Mouse (Mus musculus) cortical plate, adult 2 months (tissue): Measurements from ENCODE around the gene Fat3. TPM values are rescaled to one million over a fixed set of nuclear protein-coding genes. Genes with fewer than 3 reads are reported as not detected.

ENCODE experiments used
- H3K27ac ChIP-seq: fragments of 200-500 bp; 2 replicates; pipeline ENCODE4 v1.5.1; 2012; ENCODE audit warnings: low read length, control low read depth, inconsistent platforms; ENCODE audit not compliant: insufficient read depth
- H3K4me1 ChIP-seq: fragments of 200-500 bp; 2 replicates; pipeline ENCODE4 v1.6.1; 2011; ENCODE audit warnings: low read length; ENCODE audit not compliant: control insufficient read depth, insufficient read depth
- H3K4me3 ChIP-seq: fragments of 200-500 bp; 2 replicates; pipeline ENCODE4 v1.5.1; 2011; ENCODE audit warnings: mild to moderate bottlenecking, low read length, control low read depth; ENCODE audit not compliant: insufficient read depth
- CTCF ChIP-seq: fragments of 200-500 bp; IDR thresholded peaks from 2 replicates; pipeline ENCODE4 v1.5.1; 2011; ENCODE audit warnings: mild to moderate bottlenecking, control low read depth, low read length; ENCODE audit not compliant: insufficient read depth; ENCODE audit errors: extremely low read depth
- POLR2A ChIP-seq: fragments of 200-500 bp; IDR thresholded peaks from 2 replicates; pipeline ENCODE4 v1.6.1; 2011; ENCODE audit warnings: mild to moderate bottlenecking, low read length, control low read depth; ENCODE audit not compliant: insufficient read depth; ENCODE audit errors: extremely low read depth
- polyA plus RNA-seq: library from polyadenylated mRNA; depleted of rRNA; stranded (reverse); fragments of >200 nt; gene quantifications from 2 replicates; pipeline ENCODE4 v1.2.3, GENCODE M21; 2012

The Fat3 gene
- polyA plus RNA-seq, 1 experiment: 26.8 TPM

DNA sequence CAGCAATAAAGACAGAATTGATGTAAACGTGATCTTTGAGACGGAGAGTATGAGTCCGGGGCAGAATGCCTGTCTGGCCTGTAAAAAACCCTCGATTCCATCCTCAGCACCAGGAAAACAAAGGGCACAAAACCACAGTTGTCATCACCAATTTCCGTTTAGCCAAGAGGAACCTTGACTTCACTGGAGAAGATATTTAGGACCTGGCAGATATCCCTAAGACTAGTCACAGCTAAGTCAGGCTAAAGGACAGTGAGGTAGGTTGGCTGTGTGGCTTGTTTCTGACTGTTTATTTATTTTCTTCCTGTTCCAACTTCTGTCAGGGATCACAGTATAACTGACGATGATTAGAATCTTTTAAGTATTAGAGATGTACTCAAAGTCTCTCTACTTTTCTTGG lies 427.0 kb downstream of the Fat3 start:
- no peak overlapping the region for H3K4me3 ChIP-seq
- no peaks in the 10 kb centered on the region; the same call in 1 of the 2 replicates for H3K4me1 ChIP-seq
- no peak for TF ChIP-seq CTCF
- TF ChIP-seq POLR2A: no peak
- H3K27ac ChIP-seq: no peak overlapping the region

DNA sequence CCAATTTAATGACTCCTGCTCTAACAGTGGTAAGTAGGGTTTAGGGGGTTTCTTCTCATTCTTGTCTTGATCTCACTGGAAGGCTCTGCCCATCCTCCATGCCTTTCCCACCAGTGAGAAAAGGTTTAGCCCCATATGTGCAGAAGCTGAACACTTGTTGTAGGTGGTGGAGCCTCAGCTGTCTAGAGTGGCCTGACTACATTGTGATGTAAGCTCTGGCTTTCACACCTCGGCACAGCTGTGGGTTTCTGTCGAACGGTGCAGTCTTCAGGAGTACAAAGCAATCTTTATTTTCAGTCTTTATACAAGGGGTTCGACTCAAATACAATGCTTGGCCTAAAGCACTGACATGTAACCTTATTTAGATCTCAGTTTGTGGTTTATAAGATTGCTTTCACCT lies 437.6 kb downstream of the Fat3 start:
- Histone ChIP-seq H3K4me1 (no peaks in the 10 kb centered on the region), H3K4me3 (no peak overlapping the region), H3K27ac (no peak overlapping the region)
- TF ChIP-seq POLR2A: no peak
- TF ChIP-seq CTCF: no peak

- H3K4me1 ChIP-seq: no peaks in the 10 kb centered on the region
- TF ChIP-seq POLR2A (no peak), CTCF (no peak)
- H3K4me3 ChIP-seq: no peak overlapping the region
- no peak overlapping the region for H3K27ac ChIP-seq
Measured at GRCm38 (mm10) chr9:16062472-16062871, 438.6 kb downstream of the Fat3 start.

- no peak overlapping the region for H3K4me3 ChIP-seq
- peaks cover 3% of the 10 kb centered on the region; the same call in 1 of the 2 replicates for H3K4me1 ChIP-seq
- TF ChIP-seq POLR2A: no peak
- no peak for TF ChIP-seq CTCF
- H3K27ac ChIP-seq: no peak overlapping the region
Measured at GRCm38 (mm10) chr9:16046686-16047085, 454.4 kb downstream of the Fat3 start.

GRCm38 (mm10) chr9:16037375-16037774 lies 463.7 kb downstream of the Fat3 start:
- TF ChIP-seq POLR2A (no peak), CTCF (no peak)
- H3K4me1 ChIP-seq: peaks cover 2% of the 10 kb centered on the region; the same call in 1 of the 2 replicates
- no peak overlapping the region for H3K27ac ChIP-seq
- no peak overlapping the region for H3K4me3 ChIP-seq

- Histone ChIP-seq H3K4me1 (peaks cover 2% of the 10 kb centered on the region; the same call in 1 of the 2 replicates), H3K4me3 (no peak overlapping the region), H3K27ac (no peak overlapping the region)
- TF ChIP-seq POLR2A (no peak), CTCF (no peak)
Measured at GRCm38 (mm10) chr9:16036346-16036745, 464.7 kb downstream of the Fat3 start.

GRCm38 (mm10) chr9:16029715-16030285 lies 471.3 kb downstream of the Fat3 start:
- Histone ChIP-seq H3K27ac (no peak overlapping the region), H3K4me3 (no peak overlapping the region), H3K4me1 (0 out of 2 replicates have a peak, but pooled peaks cover 2% of the 10 kb centered on the region)
- TF ChIP-seq CTCF (no peak), POLR2A (no peak)

DNA sequence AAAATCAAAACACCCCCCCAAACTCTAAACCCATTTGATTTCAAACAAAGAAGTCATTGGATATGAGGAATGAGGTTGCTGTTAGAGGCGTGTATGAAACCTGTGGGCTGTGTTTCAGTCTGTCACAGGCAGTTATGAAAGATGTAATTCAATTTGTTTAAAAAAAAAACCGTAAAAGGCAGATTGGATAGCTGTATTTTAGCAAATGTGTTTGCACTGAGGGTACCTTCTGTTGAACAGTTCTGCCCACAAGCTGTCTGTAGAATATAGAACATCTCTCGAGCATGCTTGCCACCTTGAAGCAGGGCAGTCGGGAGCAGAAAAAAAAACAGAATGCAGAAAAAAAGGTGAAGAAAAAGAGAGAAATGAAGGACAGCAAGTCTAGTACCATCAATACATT lies 472.0 kb downstream of the Fat3 start:
- H3K4me3 ChIP-seq: no peak overlapping the region
- 0 out of 2 replicates have a peak, but pooled peaks cover 2% of the 10 kb centered on the region for H3K4me1 ChIP-seq
- no peak overlapping the region for H3K27ac ChIP-seq
- no peak for TF ChIP-seq POLR2A
- no peak for TF ChIP-seq CTCF

- H3K4me3 ChIP-seq: no peak overlapping the region
- no peak for TF ChIP-seq CTCF
- TF ChIP-seq POLR2A: no peak
- 0 out of 2 replicates have a peak, but pooled peaks cover 2% of the 10 kb centered on the region for H3K4me1 ChIP-seq
- peak overlapping the region; percentile 35 for H3K27ac ChIP-seq
Measured at GRCm38 (mm10) chr9:16028394-16028911, 472.6 kb downstream of the Fat3 start.

DNA sequence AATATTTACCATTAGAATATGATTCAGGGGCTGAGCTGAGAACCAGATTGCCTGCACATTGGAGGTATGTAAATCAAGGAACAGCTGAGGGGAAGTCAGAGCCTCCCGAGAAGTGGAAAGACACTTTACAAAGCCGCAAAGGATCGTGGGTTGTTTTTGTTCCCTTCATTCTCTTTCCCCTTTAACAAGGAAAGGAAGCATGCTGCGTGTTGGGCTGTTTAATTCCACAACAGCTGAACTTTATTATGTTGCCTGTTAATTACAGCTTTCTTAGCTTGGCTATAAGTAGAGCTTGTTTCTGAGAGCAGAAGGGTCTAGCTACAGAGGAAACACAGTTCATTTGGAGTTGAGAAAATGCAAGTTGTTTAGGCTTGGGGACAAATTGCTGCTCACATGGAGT lies 475.0 kb downstream of the Fat3 start:
- TF ChIP-seq POLR2A (no peak), CTCF (no peak)
- Histone ChIP-seq H3K4me1 (0 out of 2 replicates have a peak, but pooled peaks cover 2% of the 10 kb centered on the region), H3K4me3 (no peak overlapping the region), H3K27ac (no peak overlapping the region)
